Mouse (Mus musculus): ENCODE measurements around the gene Pin1rt1.

- TF ChIP-seq CTCF (IDR thresholded peaks at IDR 0.05; ENCODE audit: low read depth): no peak
- TF ChIP-seq EP300 (IDR thresholded peaks at IDR 0.05; ENCODE audit: low read depth): no peak
These were observed 1.9 kb downstream of the Pin1rt1 start for GRCm38 (mm10) chr2:104714254-104714691.

Measured in heart, postnatal 0 days (tissue).